Mouse (Mus musculus): ENCODE measurements around the gene Crispld2.

DNA sequence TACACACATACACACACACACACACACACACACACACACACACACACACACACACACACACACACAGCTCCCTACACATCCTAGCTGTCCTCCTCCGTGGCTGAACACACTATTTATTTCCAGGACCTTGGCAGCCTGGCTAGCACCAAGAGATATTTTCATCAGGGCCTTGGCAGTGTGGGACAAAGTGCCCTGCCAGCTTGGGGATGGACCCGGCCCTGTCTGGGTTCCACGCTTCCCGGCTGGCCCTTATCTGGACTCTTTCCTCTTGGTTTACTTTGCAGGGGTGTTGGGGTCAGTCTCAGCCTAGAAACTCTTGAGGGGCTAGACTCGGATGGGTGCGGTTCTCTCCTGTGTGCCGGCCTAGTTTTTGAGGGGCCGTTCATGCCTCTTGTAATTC is 8.2 kb downstream of the Crispld2 start:
- TF ChIP-seq CTCF (conservative IDR thresholded peaks at IDR 0.05; ENCODE audit: insufficient read depth, insufficient read length, low read depth, low read length) (no peak), POLR2A (IDR thresholded peaks at IDR 0.05; ENCODE audit: low read depth, low read length) (no peak)

All from kidney, adult 2 months (tissue).